Mouse (Mus musculus) erythroblast, embryonic 14.5 days (primary cell): ENCODE measurements around the gene Frmpd2. TPM values are rescaled to one million over a fixed set of nuclear protein-coding genes. Genes with fewer than 3 reads are reported as not detected.

ENCODE experiments used
- H3K27me3 ChIP-seq: 2 replicates; pipeline ENCODE4 v1.6.1; 2012; ENCODE audit warnings: inconsistent platforms; ENCODE audit not compliant: control insufficient read depth
- H3K36me3 ChIP-seq: 2 replicates; pipeline ENCODE4 v1.6.1; 2012; ENCODE audit warnings: mild to moderate bottlenecking, inconsistent platforms; ENCODE audit not compliant: control insufficient read depth
- H3K4me1 ChIP-seq: 2 replicates; pipeline ENCODE4 v1.6.1; 2012; ENCODE audit warnings: inconsistent platforms; ENCODE audit not compliant: control insufficient read depth
- H3K4me3 ChIP-seq: replicated peaks from 2 replicates; pipeline ENCODE3; 2012; ENCODE audit warnings: moderate library complexity, mild to moderate bottlenecking, inconsistent platforms
- H3K9me3 ChIP-seq: 2 replicates; pipeline ENCODE4 v1.6.1; 2012; ENCODE audit warnings: low read length, inconsistent platforms, mixed read lengths; ENCODE audit not compliant: control insufficient read depth
- GATA1 ChIP-seq: IDR thresholded peaks from 2 replicates; pipeline ENCODE4 v1.6.1; 2012; ENCODE audit warnings: low read length, inconsistent platforms, mixed read lengths
- TAL1 ChIP-seq: IDR thresholded peaks from 3 replicates; pipeline ENCODE4 v1.6.1; 2012; ENCODE audit warnings: low read length, inconsistent platforms, mixed read lengths
- polyA plus RNA-seq: library from polyadenylated mRNA; stranded (reverse); fragments of >175 nt; gene quantifications from 2 replicates; pipeline ENCODE4 v1.2.3, GENCODE M21; 2012

The Frmpd2 gene
- polyA plus RNA-seq, 1 experiment = not detected

DNA sequence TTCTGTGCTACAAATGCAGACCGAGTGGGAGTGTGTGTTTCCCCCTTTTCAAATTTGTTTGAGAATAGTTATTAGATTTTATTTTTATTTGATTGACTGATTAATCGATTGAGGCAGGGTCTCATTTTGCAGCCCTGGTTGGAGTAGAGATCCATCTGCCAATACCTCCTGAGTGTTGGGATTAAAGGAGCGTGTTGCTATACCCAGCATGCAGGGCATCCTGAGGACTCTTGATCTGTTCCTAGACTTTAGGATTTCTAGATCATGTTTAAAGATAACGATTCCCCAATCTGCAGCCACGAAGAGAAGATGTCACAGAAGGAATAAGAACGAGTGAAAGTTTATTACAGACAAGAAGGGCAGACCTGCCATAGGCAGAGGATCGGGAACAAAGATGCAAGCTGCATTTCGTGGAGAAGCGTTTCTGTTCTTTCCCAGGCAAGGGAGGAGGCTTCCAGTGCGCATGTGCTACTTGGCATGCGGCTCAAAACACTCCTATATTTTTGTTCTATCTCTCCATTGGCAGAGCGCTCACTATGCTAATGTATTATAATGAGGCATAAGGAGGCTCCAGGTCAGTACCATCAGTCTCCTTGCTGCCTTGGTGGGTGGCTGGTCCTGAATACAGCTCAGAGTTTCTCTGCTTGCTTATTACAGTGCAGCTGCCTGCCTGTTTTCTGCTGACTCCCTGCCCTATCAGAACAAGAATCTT is 53.9 kb downstream of the Frmpd2 start:
- Histone ChIP-seq H3K9me3 (no peaks in the 10 kb centered on the region), H3K36me3 (no peaks in the 10 kb centered on the region), H3K4me1 (no peaks in the 10 kb centered on the region), H3K27me3 (no peaks in the 10 kb centered on the region), H3K4me3 (no peak overlapping the region)
- no peak for TF ChIP-seq TAL1
- TF ChIP-seq GATA1 = no peak

GRCm38 (mm10) chr14:33526621-33527020 is 55.1 kb downstream of the Frmpd2 start:
- no peak for TF ChIP-seq GATA1
- H3K27me3 ChIP-seq = no peaks in the 10 kb centered on the region

GRCm38 (mm10) chr14:33527938-33528337 is 56.4 kb downstream of the Frmpd2 start:
- Histone ChIP-seq H3K36me3 (no peaks in the 10 kb centered on the region), H3K9me3 (no peaks in the 10 kb centered on the region), H3K4me1 (no peaks in the 10 kb centered on the region), H3K4me3 (no peak overlapping the region), H3K27me3 (no peaks in the 10 kb centered on the region)
- TF ChIP-seq TAL1 (no peak), GATA1 (no peak)

More at GRCm38 (mm10) chr14:33526621-33527020, 55.1 kb downstream of the Frmpd2 start:
- no peaks in the 10 kb centered on the region for H3K36me3 ChIP-seq
- no peaks in the 10 kb centered on the region for H3K9me3 ChIP-seq
- H3K4me3 ChIP-seq = no peak overlapping the region
- no peaks in the 10 kb centered on the region for H3K4me1 ChIP-seq

- Histone ChIP-seq H3K27me3 (no peaks in the 10 kb centered on the region), H3K4me1 (no peaks in the 10 kb centered on the region), H3K36me3 (no peaks in the 10 kb centered on the region), H3K9me3 (no peaks in the 10 kb centered on the region), H3K4me3 (no peak overlapping the region)
- no peak for TF ChIP-seq TAL1
- no peak for TF ChIP-seq GATA1
These were observed 59.9 kb downstream of the Frmpd2 start for GRCm38 (mm10) chr14:33531331-33531912.

GRCm38 (mm10) chr14:33532792-33533191 is 61.3 kb downstream of the Frmpd2 start:
- Histone ChIP-seq H3K27me3 (no peaks in the 10 kb centered on the region), H3K4me1 (no peaks in the 10 kb centered on the region), H3K4me3 (no peak overlapping the region), H3K36me3 (no peaks in the 10 kb centered on the region), H3K9me3 (no peaks in the 10 kb centered on the region)
- TF ChIP-seq TAL1 (no peak), GATA1 (no peak)

- Histone ChIP-seq H3K4me1 (no peaks in the 10 kb centered on the region), H3K4me3 (no peak overlapping the region), H3K27me3 (no peaks in the 10 kb centered on the region), H3K36me3 (no peaks in the 10 kb centered on the region), H3K9me3 (no peaks in the 10 kb centered on the region)
- TF ChIP-seq GATA1 (no peak), TAL1 (no peak)
These were observed 62.0 kb downstream of the Frmpd2 start for GRCm38 (mm10) chr14:33533516-33533915.

- H3K9me3 ChIP-seq = no peaks in the 10 kb centered on the region
- H3K27me3 ChIP-seq = no peaks in the 10 kb centered on the region
- no peak for TF ChIP-seq GATA1
- TF ChIP-seq TAL1 = no peak
- H3K36me3 ChIP-seq = no peaks in the 10 kb centered on the region
- H3K4me3 ChIP-seq = no peak overlapping the region
- H3K4me1 ChIP-seq = no peaks in the 10 kb centered on the region
These were observed 63.8 kb downstream of the Frmpd2 start for GRCm38 (mm10) chr14:33535317-33535716.

GRCm38 (mm10) chr14:33539559-33540167 is 68.2 kb downstream of the Frmpd2 start:
- Histone ChIP-seq H3K27me3 (no peaks in the 10 kb centered on the region), H3K4me1 (no peaks in the 10 kb centered on the region), H3K36me3 (no peaks in the 10 kb centered on the region), H3K9me3 (no peaks in the 10 kb centered on the region), H3K4me3 (no peak overlapping the region)
- TF ChIP-seq GATA1 = no peak
- no peak for TF ChIP-seq TAL1

DNA sequence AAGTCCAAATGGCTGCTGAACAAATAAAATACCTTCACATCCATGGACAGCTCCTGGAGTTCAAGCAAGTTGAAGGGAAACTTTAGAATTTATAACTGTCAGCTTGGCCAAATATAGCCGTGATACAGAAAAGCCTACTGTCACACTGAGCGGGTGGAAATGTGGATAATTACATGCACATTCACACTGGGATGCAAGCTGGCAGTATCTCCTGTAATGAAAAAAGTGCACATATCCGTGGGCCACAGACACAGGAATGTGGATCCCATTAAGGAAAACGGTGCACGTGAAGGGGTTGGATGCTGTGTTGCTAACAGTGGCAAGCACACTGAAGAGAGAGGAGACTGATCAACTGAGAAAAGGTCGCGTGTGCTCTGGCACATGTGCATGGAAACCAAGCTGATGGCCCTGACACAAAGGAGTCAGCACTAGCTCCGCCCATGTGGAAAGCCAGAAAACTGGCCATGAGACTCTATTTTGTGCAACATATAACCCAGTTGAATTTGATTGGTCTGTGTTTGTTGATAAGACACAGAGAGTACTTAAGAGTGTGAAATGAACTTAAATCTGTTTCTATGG is 74.2 kb downstream of the Frmpd2 start:
- Histone ChIP-seq H3K4me3 (no peak overlapping the region), H3K27me3 (no peaks in the 10 kb centered on the region), H3K9me3 (no peaks in the 10 kb centered on the region), H3K36me3 (no peaks in the 10 kb centered on the region), H3K4me1 (no peaks in the 10 kb centered on the region)
- no peak for TF ChIP-seq GATA1
- no peak for TF ChIP-seq TAL1
